Mouse (Mus musculus): ENCODE measurements at regions not wholly inside any gene's neighbourhood (a gene's known extent, or its start where the extent isn't known, plus 50 kb on each side); places are given as distances from the start of the nearest gene placed in this dataset.

DNA sequence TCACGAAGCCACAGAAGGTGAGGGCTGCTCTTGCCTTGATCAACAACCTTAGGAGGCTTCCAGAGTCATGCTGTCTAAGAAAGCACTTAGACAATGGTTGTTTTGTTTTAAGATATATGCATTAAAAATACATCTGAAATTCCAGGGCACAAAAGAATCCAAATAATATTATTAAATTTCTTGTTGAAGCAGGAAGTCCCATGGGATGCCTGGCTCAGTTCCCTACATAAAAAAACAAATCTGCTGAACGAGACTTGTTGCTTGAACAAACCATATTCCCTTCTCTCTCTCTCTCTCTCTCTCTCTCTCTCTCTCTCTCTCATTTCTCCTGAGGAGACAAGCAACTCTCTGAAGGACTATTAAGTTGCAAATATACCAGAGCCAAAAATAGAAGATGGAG lies 352.8 kb upstream of the Zfp507 start:
- TF ChIP-seq POLR2A (IDR thresholded peaks at IDR 0.05; ENCODE audit: control insufficient read depth, low read depth, low read length) = no peak
- no peak for TF ChIP-seq CTCF (IDR thresholded peaks at IDR 0.05; ENCODE audit: control insufficient read depth, insufficient read depth, insufficient replicate concordance, low read depth, low read length)

Measured in testis, adult 2 months (tissue).